Mouse (Mus musculus) Patski (cell line): ENCODE results near the gene Rftn2. TPM values are rescaled to one million over a fixed set of nuclear protein-coding genes. Genes with fewer than 3 reads are reported as not detected.

Experiments
- ATAC-seq: fragments of 100-300 bp; one replicate; pipeline ENCODE4 v1.8.0; 2021
- CTCF ChIA-PET: fragments of 350-600 bp; sonication (Branson Sonifier 250); formaldehyde crosslinking; loops from one replicate; lab custom pipeline; 2022; ENCODE audit warnings: inconsistent platforms; lab: Charles Lee
- POLR2A ChIA-PET: fragments of 350-600 bp; sonication (Branson Sonifier 250); formaldehyde crosslinking; loops from one replicate; lab custom pipeline; 2022; ENCODE audit warnings: antibody characterized with exemption, inconsistent platforms; lab: Charles Lee
- DNase-seq: peaks from one replicate; pipeline ENCODE4 v3.0.0-alpha.2; 2011; ENCODE audit warnings: low read depth, low spot score
- H3K27me3 ChIP-seq: fragments of 371-371 bp; one replicate; pipeline ENCODE4 v1.5.1; 2021
- CTCF ChIP-seq: fragments of 100-300 bp; IDR thresholded peaks from one replicate; pipeline ENCODE4 v1.5.1; 2021
- in situ Hi-C: fragments of 300-500 bp; cut with MboI; formaldehyde crosslinking; loops from 3 replicates; pipeline ENCODE4 v1.11.1; 2018; ENCODE audit warnings: low pct_unique_long_range_greater_than_20kb, mixed read lengths
- polyA plus RNA-seq: library from polyadenylated mRNA; unstranded; gene quantifications from one replicate; pipeline ENCODE4 v1.2.3, GENCODE M21; 2021

Rftn2 gene
- polyA plus RNA-seq, 1 experiment from 2014 or later = 3.8 TPM

- no peak for ATAC-seq
- POLR2A ChIA-PET = no interaction called here
- CTCF ChIA-PET = no interaction called here
- in situ Hi-C loops = loop anchor here (25.0 kb wide), 1 partner anchor 1727 kb away; no protein-coding TSS in a partner anchor
- no peak for TF ChIP-seq CTCF
- no peaks in the 10 kb centered on the region for H3K27me3 ChIP-seq
- DNase-seq = no peak
Measured at GRCm38 (mm10) chr1:55234910-55235520, 8.4 kb upstream of the Rftn2 start.

DNA sequence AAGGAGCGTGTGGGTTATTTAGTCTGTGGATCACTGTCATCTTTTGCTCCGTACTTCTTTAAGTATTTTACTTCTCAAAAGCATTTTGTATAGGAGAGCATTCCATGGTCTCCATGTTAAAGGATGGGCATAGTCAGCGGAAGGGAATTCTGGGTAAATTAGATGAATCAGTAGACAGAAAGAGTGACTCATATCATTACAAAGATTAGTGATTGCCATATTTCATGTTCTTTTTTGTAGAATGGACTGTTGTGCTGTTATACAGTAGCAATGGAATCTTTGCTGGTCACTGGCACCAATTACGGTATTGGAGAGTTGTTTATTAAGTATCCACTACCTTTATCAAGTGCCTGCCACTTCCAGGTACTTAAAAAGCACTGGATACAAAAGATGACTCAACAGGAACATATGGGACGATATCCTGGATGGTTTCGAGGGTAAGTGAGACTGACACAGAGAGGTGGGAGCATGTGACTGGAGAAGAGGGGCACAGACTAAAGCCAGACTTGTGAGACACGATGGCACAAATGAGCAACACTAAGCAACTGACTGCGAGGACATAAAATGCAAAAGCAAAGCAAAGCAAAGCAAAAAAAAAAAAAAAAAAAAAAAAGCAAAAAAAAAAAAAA is 1.8 kb upstream of the Rftn2 start:
- ChIA-PET CTCF (interaction anchor here (1.3 kb wide), 1 partner anchor 11 kb away, joined by 7 read pairs; no protein-coding TSS in a partner anchor), POLR2A (interaction anchor here (0.7 to 0.8 kb wide), 3 partner anchors 13 to 1799 kb away, joined by 3 to 5 read pairs (median 4); no protein-coding TSS in a partner anchor)
- in situ Hi-C loops = loop anchor here (25.0 kb wide), 1 partner anchor 1734 kb away; no protein-coding TSS in a partner anchor
- no peak for DNase-seq
- no peak for ATAC-seq
- no peak for TF ChIP-seq CTCF
- no peaks in the 10 kb centered on the region for H3K27me3 ChIP-seq

GRCm38 (mm10) chr1:55227376-55227775 is 794 bp upstream of the Rftn2 start:
- in situ Hi-C loops = loop anchor here (25.0 kb wide), 1 partner anchor 1735 kb away; no protein-coding TSS in a partner anchor
- no peaks in the 10 kb centered on the region for H3K27me3 ChIP-seq
- ATAC-seq = no peak
- CTCF ChIA-PET = no interaction called here
- no peak for DNase-seq
- no peak for TF ChIP-seq CTCF
- POLR2A ChIA-PET = interaction anchor here (0.6 to 0.8 kb wide), 2 partner anchors 24 to 1886 kb away, joined by 3 to 5 read pairs; no protein-coding TSS in a partner anchor

DNA sequence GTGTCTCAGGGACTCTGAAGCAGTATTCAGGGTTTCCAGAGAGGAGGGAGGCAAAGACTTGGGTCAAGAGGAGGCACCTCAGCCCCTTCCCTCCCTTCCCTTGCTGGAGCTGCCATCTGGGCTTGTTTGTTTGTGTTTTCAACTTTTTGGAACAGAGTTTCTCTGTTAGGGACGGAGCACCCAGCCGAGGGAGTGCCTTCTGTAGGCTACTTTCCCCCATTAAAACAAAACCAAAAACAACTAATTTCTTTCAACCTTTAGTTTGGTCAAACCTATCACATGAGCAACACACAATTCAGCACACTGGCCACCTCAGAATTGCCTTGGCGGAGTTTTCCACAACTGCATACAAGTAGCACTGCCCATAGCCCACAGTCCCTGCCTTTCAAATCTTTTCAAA is 1.2 kb downstream of the Rftn2 start:
- DNase-seq = no peak
- no peaks in the 10 kb centered on the region for H3K27me3 ChIP-seq
- no peak for ATAC-seq
- no peak for TF ChIP-seq CTCF
- in situ Hi-C loops = loop anchor here (25.0 kb wide), 1 partner anchor 1737 kb away; no protein-coding TSS in a partner anchor
- ChIA-PET POLR2A (no interaction called here), CTCF (interaction anchor here (1.4 to 1.6 kb wide), 3 partner anchors 12 to 27 kb away, joined by 3 to 9 read pairs (median 4); no protein-coding TSS in a partner anchor)

DNA sequence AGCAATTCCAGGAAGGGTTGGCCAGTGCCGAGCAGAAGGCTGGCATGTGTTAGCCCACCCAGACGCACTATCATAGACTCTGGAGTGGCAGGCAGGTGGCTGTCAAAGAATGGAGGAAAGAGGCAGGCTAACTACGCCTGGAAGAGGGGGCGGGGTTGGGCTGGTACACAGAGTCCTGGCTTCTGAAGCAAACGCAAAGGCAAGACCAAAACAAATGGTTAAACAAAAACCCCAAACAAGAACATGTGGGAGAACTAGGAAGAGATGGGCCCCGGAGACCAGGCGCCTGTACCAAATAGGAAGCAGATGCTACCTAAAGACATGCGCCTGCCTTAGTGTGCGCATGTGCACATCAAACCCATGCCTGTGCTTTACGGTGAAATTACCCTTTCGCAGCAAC is 2.5 kb downstream of the Rftn2 start:
- ChIA-PET CTCF (no interaction called here), POLR2A (no interaction called here)
- DNase-seq (no peak), ATAC-seq (no peak)
- H3K27me3 ChIP-seq = no peaks in the 10 kb centered on the region
- in situ Hi-C loops = no loop called here
- TF ChIP-seq CTCF = no peak

GRCm38 (mm10) chr1:55223026-55223425 is 3.6 kb downstream of the Rftn2 start:
- no peaks in the 10 kb centered on the region for H3K27me3 ChIP-seq
- ChIA-PET POLR2A (no interaction called here), CTCF (no interaction called here)
- ATAC-seq (no peak), DNase-seq (no peak)
- in situ Hi-C loops = no loop called here
- TF ChIP-seq CTCF = no peak

- ATAC-seq (no peak), DNase-seq (no peak)
- ChIA-PET CTCF (interaction anchor here (0.9 kb wide), 1 partner anchor 13 kb away, joined by 3 read pairs; no protein-coding TSS in a partner anchor), POLR2A (no interaction called here)
- H3K27me3 ChIP-seq = no peaks in the 10 kb centered on the region
- in situ Hi-C loops = no loop called here
- no peak for TF ChIP-seq CTCF
Measured at GRCm38 (mm10) chr1:55221352-55221751, 5.2 kb downstream of the Rftn2 start.

- H3K27me3 ChIP-seq = no peaks in the 10 kb centered on the region
- in situ Hi-C loops = no loop called here
- no peak for TF ChIP-seq CTCF
- POLR2A ChIA-PET = no interaction called here
- CTCF ChIA-PET = interaction anchor here (0.7 kb wide), 1 partner anchor 12 kb away, joined by 3 read pairs; no protein-coding TSS in a partner anchor
- ATAC-seq (no peak), DNase-seq (no peak)
Measured at GRCm38 (mm10) chr1:55217191-55217590, 9.4 kb downstream of the Rftn2 start.

GRCm38 (mm10) chr1:55215185-55215813 is 11.3 kb downstream of the Rftn2 start:
- POLR2A ChIA-PET = no interaction called here
- DNase-seq (no peak), ATAC-seq (no peak)
- in situ Hi-C loops = no loop called here
- CTCF ChIA-PET = no interaction called here
- TF ChIP-seq CTCF = no peak
- H3K27me3 ChIP-seq = no peaks in the 10 kb centered on the region

GRCm38 (mm10) chr1:55213936-55214335 is 12.6 kb downstream of the Rftn2 start:
- H3K27me3 ChIP-seq = no peaks in the 10 kb centered on the region
- ATAC-seq (no peak), DNase-seq (no peak)
- ChIA-PET POLR2A (no interaction called here), CTCF (no interaction called here)
- TF ChIP-seq CTCF = no peak
- in situ Hi-C loops = no loop called here
